Mouse (Mus musculus) intestine, embryonic 14.5 days (tissue): ENCODE data around the gene L2hgdh. TPM values are rescaled to one million over a fixed set of nuclear protein-coding genes. Genes with fewer than 3 reads are reported as not detected.

Experiments used
- ATAC-seq: fragments of 200-750 bp; cut with Nextera tagmentation; replicated peaks from 2 replicates; pipeline ENCODE4 v1.8.0; 2017; ENCODE audit warnings: low read depth, moderate number of reproducible peaks, moderate TSS enrichment, moderate library complexity; ENCODE audit not compliant: low FRiP score, low TSS enrichment
- DNase-seq: peaks from one replicate; pipeline ENCODE4 v3.0.0-alpha.2; 2018; ENCODE audit warnings: low spot score
- H3K27ac ChIP-seq: fragments of 300-500 bp; sonication (generic); 2 replicates; pipeline ENCODE4 v1.5.1; 2014; ENCODE audit warnings: low read depth, mild to moderate bottlenecking, control low read depth
- H3K27me3 ChIP-seq: fragments of 300-500 bp; sonication (generic); replicated peaks from 2 replicates; pipeline ENCODE4 v1.6.1; 2014; ENCODE audit warnings: low read length, control low read depth; ENCODE audit not compliant: control insufficient read depth, insufficient read depth
- H3K36me3 ChIP-seq: fragments of 300-500 bp; sonication (generic); 2 replicates; pipeline ENCODE4 v1.6.1; 2014; ENCODE audit warnings: low read length, control low read depth; ENCODE audit not compliant: control insufficient read depth, insufficient read depth
- H3K4me1 ChIP-seq: fragments of 300-500 bp; sonication (generic); replicated peaks from 2 replicates; pipeline ENCODE4 v1.6.1; 2014; ENCODE audit warnings: low read length, control low read depth, mixed read lengths; ENCODE audit not compliant: control insufficient read depth, insufficient read depth
- H3K4me2 ChIP-seq: fragments of 300-500 bp; sonication (generic); 2 replicates; pipeline ENCODE4 v1.6.1; 2014; ENCODE audit warnings: low read length
- H3K4me3 ChIP-seq: fragments of 300-500 bp; sonication (generic); 2 replicates; pipeline ENCODE4 v1.5.1; 2014; ENCODE audit warnings: low read depth, low read length, control low read depth, mixed read lengths
- H3K9ac ChIP-seq: fragments of 300-500 bp; sonication (generic); 2 replicates; pipeline ENCODE4 v1.6.1; 2014; ENCODE audit warnings: mild to moderate bottlenecking, low read length
- H3K9me3 ChIP-seq: fragments of 300-500 bp; sonication (generic); 2 replicates; pipeline ENCODE4 v1.6.1; 2016; ENCODE audit warnings: low read length, control low read depth; ENCODE audit not compliant: control insufficient read depth
- WGBS: fragments of 180-500 bp; shearing (Covaris S2); extraction: QIAGEN DNeasy Blood & Tissue Kit; methylation state at CpG from one replicate; pipeline ENCODE4 v1.1.7; 2014; 5-methylcytosine and 5-hydroxymethylcytosine counted together
- polyA plus RNA-seq: library from polyadenylated mRNA; unstranded; fragments of >200 nt; fragmentation: Nextera tagmentation; extraction: Ambion mirVana; gene quantifications from 2 replicates; pipeline ENCODE4 v1.2.1, GENCODE M21; 2014

Gene L2hgdh
- polyA plus RNA-seq, 1 experiment from 2014 or later = 19.3 TPM

GRCm38 (mm10) chr12:69759267-69759885 is 34.7 kb upstream of the L2hgdh start:
- DNase-seq (no peak), ATAC-seq (no peak)
- no peaks in the 10 kb centered on the region for H3K9me3 ChIP-seq
- peak overlapping the region; percentile 58 for H3K27ac ChIP-seq
- no peaks in the 10 kb centered on the region for H3K36me3 ChIP-seq
- H3K9ac ChIP-seq = no peak overlapping the region
- 37% methylated on average over 7 of the region's 7 CpGs for WGBS
- peak overlapping the region; percentile 59 for H3K4me2 ChIP-seq
- peaks cover 22% of the 10 kb centered on the region for H3K4me1 ChIP-seq
- no peaks in the 10 kb centered on the region for H3K27me3 ChIP-seq
- no peak overlapping the region for H3K4me3 ChIP-seq

- H3K4me3 ChIP-seq = peak overlapping the region; percentile 24
- H3K4me1 ChIP-seq = peaks cover 22% of the 10 kb centered on the region
- H3K27ac ChIP-seq = peak overlapping the region; percentile 81
- H3K9me3 ChIP-seq = no peaks in the 10 kb centered on the region
- DNase-seq = peak; percentile 72
- peak overlapping the region; percentile 59 for H3K4me2 ChIP-seq
- H3K27me3 ChIP-seq = no peaks in the 10 kb centered on the region
- no peaks in the 10 kb centered on the region for H3K36me3 ChIP-seq
- WGBS = 5% methylated on average over 21 of the region's 22 CpGs
- ATAC-seq = peak; percentile 32; the same call in 1 of the 2 replicates
- H3K9ac ChIP-seq = peak overlapping the region; percentile 27; the same call in 1 of the 2 replicates
Observed at GRCm38 (mm10) chr12:69758221-69759185, 33.8 kb upstream of the L2hgdh start.

GRCm38 (mm10) chr12:69757418-69758141 is 32.9 kb upstream of the L2hgdh start:
- ATAC-seq = peak; percentile 90
- H3K9ac ChIP-seq = peak overlapping the region; percentile 27; the same call in 1 of the 2 replicates
- no peaks in the 10 kb centered on the region for H3K36me3 ChIP-seq
- 7% methylated on average over 22 of the region's 22 CpGs for WGBS
- no peaks in the 10 kb centered on the region for H3K9me3 ChIP-seq
- peaks cover 22% of the 10 kb centered on the region for H3K4me1 ChIP-seq
- no peaks in the 10 kb centered on the region for H3K27me3 ChIP-seq
- H3K4me2 ChIP-seq = peak overlapping the region; percentile 59
- peak overlapping the region; percentile 24; the same call in 1 of the 2 replicates for H3K4me3 ChIP-seq
- peak overlapping the region; percentile 81 for H3K27ac ChIP-seq
- DNase-seq = peak; percentile 84

- Histone ChIP-seq H3K27ac (no peak overlapping the region), H3K9me3 (no peaks in the 10 kb centered on the region), H3K4me3 (no peak overlapping the region), H3K27me3 (no peaks in the 10 kb centered on the region), H3K36me3 (no peaks in the 10 kb centered on the region), H3K4me1 (peaks cover 27% of the 10 kb centered on the region), H3K9ac (no peak overlapping the region), H3K4me2 (no peak overlapping the region)
- ATAC-seq (no peak), DNase-seq (no peak)
- WGBS = 76% methylated on average over 5 of the region's 5 CpGs
Observed at GRCm38 (mm10) chr12:69756015-69756414, 31.3 kb upstream of the L2hgdh start.

GRCm38 (mm10) chr12:69753936-69754335 is 29.3 kb upstream of the L2hgdh start:
- 84% methylated on average over 5 of the region's 5 CpGs for WGBS

GRCm38 (mm10) chr12:69751864-69752341 is 27.2 kb upstream of the L2hgdh start:
- no peaks in the 10 kb centered on the region for H3K9me3 ChIP-seq
- DNase-seq = no peak
- no peak overlapping the region for H3K9ac ChIP-seq
- H3K27me3 ChIP-seq = no peaks in the 10 kb centered on the region
- H3K4me3 ChIP-seq = no peak overlapping the region
- peaks cover 5% of the 10 kb centered on the region for H3K4me1 ChIP-seq
- no peak for ATAC-seq
- no peaks in the 10 kb centered on the region for H3K36me3 ChIP-seq
- WGBS = 16% methylated on average over 10 of the region's 10 CpGs
- no peak overlapping the region for H3K4me2 ChIP-seq
- peak overlapping the region; percentile 29; the same call in 1 of the 2 replicates for H3K27ac ChIP-seq

More at GRCm38 (mm10) chr12:69753936-69754335, 29.3 kb upstream of the L2hgdh start:
- Histone ChIP-seq H3K36me3 (no peaks in the 10 kb centered on the region), H3K4me1 (peaks cover 20% of the 10 kb centered on the region), H3K27me3 (no peaks in the 10 kb centered on the region), H3K27ac (no peak overlapping the region), H3K4me2 (no peak overlapping the region), H3K4me3 (no peak overlapping the region), H3K9me3 (no peaks in the 10 kb centered on the region), H3K9ac (no peak overlapping the region)
- DNase-seq (no peak), ATAC-seq (no peak)

GRCm38 (mm10) chr12:69744138-69744537 is 19.5 kb upstream of the L2hgdh start:
- Histone ChIP-seq H3K27me3 (no peaks in the 10 kb centered on the region), H3K27ac (no peak overlapping the region), H3K36me3 (no peaks in the 10 kb centered on the region; the same call in 1 of the 2 replicates), H3K4me2 (no peak overlapping the region), H3K4me1 (no peaks in the 10 kb centered on the region), H3K4me3 (no peak overlapping the region), H3K9me3 (no peaks in the 10 kb centered on the region), H3K9ac (no peak overlapping the region)
- ATAC-seq = no peak
- DNase-seq = no peak
- 84% methylated on average over 5 of the region's 5 CpGs for WGBS

- no peaks in the 10 kb centered on the region; the same call in 1 of the 2 replicates for H3K36me3 ChIP-seq
Observed at GRCm38 (mm10) chr12:69741965-69742364, 17.3 kb upstream of the L2hgdh start.

More at GRCm38 (mm10) chr12:69741965-69742364, 17.3 kb upstream of the L2hgdh start:
- Histone ChIP-seq H3K4me3 (no peak overlapping the region), H3K27me3 (no peaks in the 10 kb centered on the region), H3K4me2 (no peak overlapping the region), H3K27ac (no peak overlapping the region), H3K4me1 (no peaks in the 10 kb centered on the region), H3K9ac (no peak overlapping the region), H3K9me3 (no peaks in the 10 kb centered on the region)
- ATAC-seq = no peak
- WGBS = 58% methylated on average over 5 of the region's 5 CpGs
- no peak for DNase-seq
